Mouse (Mus musculus) right cerebral cortex, adult 2 months (tissue): ENCODE data around the gene Vmn1r114.
"Not testable (repeated sequence)": the region's sequence is repeated elsewhere in the genome, so short reads cannot be mapped to it uniquely, and the experiment has no call there.

Experiments used
- DNase-seq, 2 experiments: peaks; one replicate each; pipeline ENCODE4 v3.0.0; 2021 to 2022; ENCODE audit warnings: low spot score in 2 of 2

Gene Vmn1r114

DNA sequence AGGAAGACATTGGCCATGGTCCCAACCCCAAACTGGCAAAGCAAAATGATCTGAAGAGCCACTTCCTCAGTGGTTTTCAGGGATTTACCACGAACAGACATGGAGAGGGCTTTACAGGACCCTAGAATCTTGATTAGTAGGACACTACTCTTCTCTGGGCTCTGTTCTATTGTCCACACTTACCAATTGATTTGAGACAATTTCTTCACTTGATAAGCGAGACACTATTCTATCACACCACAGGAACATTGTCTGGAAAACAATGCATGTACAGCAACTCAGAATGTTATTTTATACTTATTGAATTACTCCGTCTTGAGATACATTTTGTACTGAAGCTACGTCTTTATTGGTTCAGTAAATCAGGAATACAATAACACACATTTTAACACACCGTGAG lies at the start of gene Vmn1r114:
Vmn1r114 (minus strand) TSS at position 101 of the 400 bp plus-strand sequence.
- DNase-seq, result not testable (repeated sequence)

DNA sequence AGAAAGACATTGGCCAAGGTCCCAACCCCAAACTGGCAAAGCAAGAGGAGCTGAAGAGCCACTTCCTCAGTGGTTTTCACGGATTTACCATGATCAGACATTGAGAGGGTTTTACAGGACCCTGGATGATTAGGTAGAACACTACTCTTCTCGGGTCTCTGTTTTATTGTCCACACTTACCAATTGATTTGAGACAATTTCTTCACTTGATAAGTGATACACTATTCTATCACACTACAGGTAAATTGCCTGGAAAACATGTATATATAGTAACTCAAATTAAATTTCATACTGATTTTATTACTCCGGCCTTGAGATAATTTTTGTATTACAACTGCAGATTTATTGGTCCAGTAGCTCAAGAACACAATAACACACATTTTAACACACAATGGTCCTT lies 32.9 kb upstream of the Vmn1r114 start, which contains the start of gene Vmn1r115:
Vmn1r115 (minus strand) TSS at position 101 of the 400 bp plus-strand sequence.
- not testable (repeated sequence) for DNase-seq

GRCm38 (mm10) chr7:20786985-20787384 lies 25.0 kb downstream of the Vmn1r114 start, which contains the start of gene Vmn1r113:
TSS of gene Vmn1r113 (plus strand) at chr7:20787285.
- not testable (repeated sequence) for DNase-seq

GRCm38 (mm10) chr7:20770885-20771284 lies 41.1 kb downstream of the Vmn1r114 start, which contains the start of gene Vmn1r112:
TSS of gene Vmn1r112 (plus strand) at chr7:20771185.
- DNase-seq, result not testable (repeated sequence)
